Mouse (Mus musculus) heart, embryonic 16.5 days (tissue): ENCODE results near the gene Klhl8. TPM values are rescaled to one million over a fixed set of nuclear protein-coding genes. Genes with fewer than 3 reads are reported as not detected.
A peak's percentile ranks its signal among the peaks of the same experiment; 100 is the strongest.

Experiments used
- ATAC-seq: fragments of 200-750 bp; cut with Nextera tagmentation; replicated peaks from 2 replicates; pipeline ENCODE4 v1.8.0; 2017; ENCODE audit warnings: moderate number of reproducible peaks; ENCODE audit not compliant: insufficient read depth, low FRiP score; ENCODE audit errors: extremely low read depth
- H3K27ac ChIP-seq: fragments of 300-500 bp; sonication (generic); 2 replicates; pipeline ENCODE4 v1.5.1; 2014; ENCODE audit warnings: mild to moderate bottlenecking, low read length, control low read depth, moderate library complexity
- H3K27me3 ChIP-seq: fragments of 300-500 bp; sonication (generic); 2 replicates; pipeline ENCODE4 v1.6.1; 2014; ENCODE audit warnings: low read length, mixed read lengths; ENCODE audit not compliant: control insufficient read depth, insufficient read depth
- H3K36me3 ChIP-seq: fragments of 300-500 bp; sonication (generic); 2 replicates; pipeline ENCODE4 v1.6.1; 2014; ENCODE audit not compliant: control insufficient read depth, insufficient read depth
- H3K4me1 ChIP-seq: fragments of 300-500 bp; sonication (generic); 2 replicates; pipeline ENCODE4 v1.6.1; 2014; ENCODE audit warnings: low read length, mixed read lengths; ENCODE audit not compliant: control insufficient read depth, insufficient read depth
- H3K4me2 ChIP-seq: fragments of 300-500 bp; sonication (generic); 2 replicates; pipeline ENCODE4 v1.6.1; 2014; ENCODE audit warnings: low read depth, mild to moderate bottlenecking, control low read depth, low read length
- H3K4me3 ChIP-seq: fragments of 300-500 bp; sonication (generic); 2 replicates; pipeline ENCODE4 v1.5.1; 2014; ENCODE audit warnings: mild to moderate bottlenecking, control low read depth, low read length
- H3K9ac ChIP-seq: fragments of 300-500 bp; sonication (generic); 2 replicates; pipeline ENCODE4 v1.6.1; 2014; ENCODE audit warnings: low read length, control low read depth
- H3K9me3 ChIP-seq: fragments of 300-500 bp; sonication (generic); replicated peaks from 2 replicates; pipeline ENCODE4 v1.6.1; 2016; ENCODE audit warnings: low read length; ENCODE audit not compliant: control insufficient read depth
- WGBS: fragments of 180-500 bp; shearing (Covaris S2); extraction: QIAGEN DNeasy Blood & Tissue Kit; methylation state at CpG from one replicate; pipeline ENCODE4 v1.1.7; 2014; 5-methylcytosine and 5-hydroxymethylcytosine counted together
- polyA plus RNA-seq: library from polyadenylated mRNA; unstranded; fragments of >200 nt; fragmentation: Nextera tagmentation; extraction: Ambion mirVana; gene quantifications from 2 replicates; pipeline ENCODE4 v1.2.1, GENCODE M21; 2015

Gene Klhl8
- polyA plus RNA-seq, 1 experiment from 2014 or later, result 13.8 TPM

DNA sequence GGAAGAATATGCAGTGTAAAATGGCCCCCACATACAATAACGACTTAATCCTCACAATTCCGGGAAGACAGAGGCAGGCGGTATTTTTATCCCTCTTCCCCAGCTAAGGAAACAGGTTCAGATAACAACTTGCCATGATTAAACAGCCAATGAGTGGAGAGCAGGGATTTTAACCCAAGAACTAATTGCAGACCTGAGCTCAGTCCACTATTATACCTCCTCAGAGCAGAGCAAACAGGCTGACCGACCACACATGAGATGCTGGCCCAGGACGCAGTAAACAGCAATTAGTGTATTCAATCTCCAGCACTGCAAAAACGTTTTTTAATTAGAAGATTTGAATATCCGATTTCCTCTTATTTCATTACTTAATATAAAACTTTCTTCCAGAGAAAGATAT lies 2.2 kb downstream of the Klhl8 start:
- Histone ChIP-seq H3K9me3 (no peaks in the 10 kb centered on the region), H3K4me3 (no peak overlapping the region), H3K4me2 (peak overlapping the region; percentile 5; the same call in 1 of the 2 replicates), H3K27me3 (no peaks in the 10 kb centered on the region), H3K9ac (no peak overlapping the region), H3K27ac (no peak overlapping the region; the same call in 1 of the 2 replicates), H3K4me1 (peaks cover 23% of the 10 kb centered on the region), H3K36me3 (no peaks in the 10 kb centered on the region)
- no peak for ATAC-seq
- 44% methylated on average over 7 of the region's 7 CpGs for WGBS

DNA sequence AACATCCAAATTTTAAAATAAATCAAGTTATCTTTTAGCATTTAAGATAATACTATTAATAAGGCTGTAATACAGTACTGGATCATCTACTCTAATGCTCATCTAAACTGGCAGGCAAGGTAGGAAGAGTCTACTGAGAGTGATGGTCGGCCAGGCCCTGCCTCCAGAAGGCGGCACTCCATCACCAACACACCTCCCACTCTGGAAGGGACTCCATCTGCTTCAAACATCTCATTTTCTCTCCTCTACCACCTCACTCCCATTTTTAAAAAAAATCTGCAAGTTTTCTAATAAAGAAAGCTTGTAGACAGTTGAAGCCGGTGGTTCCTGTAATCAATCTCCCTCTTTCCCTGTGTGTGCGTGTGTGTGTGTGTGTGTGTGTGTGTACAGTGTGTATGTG lies 3.2 kb downstream of the Klhl8 start:
- Histone ChIP-seq H3K9me3 (no peaks in the 10 kb centered on the region), H3K4me1 (peaks cover 23% of the 10 kb centered on the region), H3K27me3 (no peaks in the 10 kb centered on the region), H3K4me2 (no peak overlapping the region), H3K4me3 (no peak overlapping the region), H3K36me3 (no peaks in the 10 kb centered on the region), H3K27ac (no peak overlapping the region), H3K9ac (no peak overlapping the region)
- ATAC-seq, result no peak
- WGBS, result 72% methylated on average over 4 of the region's 4 CpGs

DNA sequence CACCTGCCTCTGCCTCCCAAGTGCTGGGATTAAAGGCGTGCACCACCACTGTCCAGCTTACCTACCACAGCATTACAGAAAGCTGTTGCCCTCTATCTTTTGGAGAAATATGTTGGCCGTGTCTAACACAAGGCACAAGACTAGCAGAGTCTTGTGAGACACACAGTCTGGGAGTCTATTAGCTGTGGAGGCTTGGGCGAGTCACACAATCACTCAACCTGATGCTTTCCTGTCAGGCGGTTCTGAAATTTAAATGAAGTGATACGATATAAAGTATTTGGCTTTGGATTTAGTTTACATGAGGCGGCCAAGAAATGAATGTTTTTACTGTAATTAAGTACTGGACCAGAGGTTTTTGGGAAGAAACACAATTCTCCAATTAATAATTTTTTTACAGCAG lies 4.9 kb downstream of the Klhl8 start:
- H3K4me2 ChIP-seq, result no peak overlapping the region
- 79% methylated on average over 6 of the region's 6 CpGs for WGBS
- H3K9ac ChIP-seq, result no peak overlapping the region
- peaks cover 20% of the 10 kb centered on the region for H3K4me1 ChIP-seq
- H3K27ac ChIP-seq, result no peak overlapping the region
- ATAC-seq, result no peak
- H3K4me3 ChIP-seq, result no peak overlapping the region
- H3K9me3 ChIP-seq, result no peaks in the 10 kb centered on the region
- no peaks in the 10 kb centered on the region for H3K36me3 ChIP-seq
- no peaks in the 10 kb centered on the region for H3K27me3 ChIP-seq

DNA sequence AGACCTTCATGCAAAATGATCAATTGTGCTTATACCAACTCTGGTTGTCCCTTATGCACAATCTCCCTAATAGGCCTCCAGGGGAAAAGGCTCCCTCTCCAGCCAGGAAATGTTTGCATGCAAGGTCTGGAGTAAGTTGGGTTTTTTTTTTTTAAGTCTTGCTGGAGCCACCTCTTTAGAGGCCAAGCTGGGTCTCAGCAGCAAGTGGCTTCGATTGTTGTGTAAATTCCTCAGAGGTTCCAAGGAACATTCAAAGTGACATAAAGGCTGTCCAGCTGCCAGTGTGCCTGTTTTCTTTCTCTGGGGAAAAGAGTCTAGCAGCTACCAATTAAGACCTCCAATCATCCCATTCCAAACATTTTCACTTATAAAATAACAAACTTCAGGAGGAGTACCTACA lies 12.7 kb downstream of the Klhl8 start:
- H3K4me3 ChIP-seq, result no peak overlapping the region
- WGBS, result 23% methylated on average over 1 of the region's 1 CpGs
- ATAC-seq, result no peak
- no peak overlapping the region for H3K9ac ChIP-seq
- no peak overlapping the region for H3K27ac ChIP-seq
- no peaks in the 10 kb centered on the region for H3K4me1 ChIP-seq
- H3K27me3 ChIP-seq, result no peaks in the 10 kb centered on the region
- H3K4me2 ChIP-seq, result no peak overlapping the region
- no peaks in the 10 kb centered on the region for H3K9me3 ChIP-seq
- no peaks in the 10 kb centered on the region for H3K36me3 ChIP-seq

DNA sequence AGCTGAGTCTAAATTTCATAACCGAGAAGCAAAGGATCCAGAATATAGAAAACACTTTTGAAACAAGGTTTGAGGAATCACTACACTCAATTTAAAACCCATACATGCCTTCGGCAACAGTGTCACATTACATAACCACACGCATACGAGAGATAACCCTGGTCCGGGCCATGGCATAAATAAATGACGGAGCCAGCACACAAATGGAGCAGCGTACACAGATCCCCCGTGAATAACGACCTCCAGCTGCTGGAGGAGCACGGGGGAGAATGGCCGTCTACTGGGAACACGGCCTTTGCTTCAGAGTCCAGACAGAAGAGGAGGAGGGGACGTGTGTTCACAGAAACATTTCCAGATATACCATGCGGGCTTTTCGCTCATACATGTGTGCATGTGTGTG lies 21.3 kb downstream of the Klhl8 start:
- H3K36me3 ChIP-seq, result no peaks in the 10 kb centered on the region
- H3K9ac ChIP-seq, result no peak overlapping the region
- no peaks in the 10 kb centered on the region for H3K27me3 ChIP-seq
- H3K9me3 ChIP-seq, result no peaks in the 10 kb centered on the region
- no peak overlapping the region for H3K27ac ChIP-seq
- 78% methylated on average over 15 of the region's 15 CpGs for WGBS
- no peak overlapping the region for H3K4me2 ChIP-seq
- H3K4me3 ChIP-seq, result no peak overlapping the region
- H3K4me1 ChIP-seq, result no peaks in the 10 kb centered on the region
- no peak for ATAC-seq

DNA sequence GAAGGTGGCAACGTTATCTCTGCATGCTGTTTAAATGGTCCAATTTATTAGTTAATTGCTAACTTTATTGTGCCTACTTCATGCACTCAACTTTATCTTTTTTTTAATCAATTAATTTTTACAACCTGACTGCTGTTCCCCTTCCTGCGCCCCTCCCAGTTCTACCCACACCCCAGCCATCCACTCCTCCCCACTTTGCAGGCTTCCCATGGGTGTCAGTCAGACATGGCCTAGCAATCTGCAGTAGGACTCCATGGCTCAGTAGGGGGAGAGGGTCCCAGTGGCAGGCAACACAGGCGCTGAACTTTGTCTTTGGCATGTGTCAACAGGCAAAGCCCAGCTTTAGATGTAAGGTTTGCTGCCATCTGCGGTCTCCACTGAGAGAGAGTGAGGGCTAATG lies 47.3 kb downstream of the Klhl8 start:
- H3K4me3 ChIP-seq, result no peak overlapping the region
- no peaks in the 10 kb centered on the region for H3K27me3 ChIP-seq
- no peak overlapping the region for H3K27ac ChIP-seq
- H3K9ac ChIP-seq, result no peak overlapping the region
- H3K36me3 ChIP-seq, result peaks cover 18% of the 10 kb centered on the region
- H3K9me3 ChIP-seq, result no peaks in the 10 kb centered on the region
- 0 out of 2 replicates have a peak, but pooled peaks cover 2% of the 10 kb centered on the region for H3K4me1 ChIP-seq
- no peak overlapping the region for H3K4me2 ChIP-seq
- no peak for ATAC-seq
- WGBS, result 87% methylated on average over 4 of the region's 4 CpGs

DNA sequence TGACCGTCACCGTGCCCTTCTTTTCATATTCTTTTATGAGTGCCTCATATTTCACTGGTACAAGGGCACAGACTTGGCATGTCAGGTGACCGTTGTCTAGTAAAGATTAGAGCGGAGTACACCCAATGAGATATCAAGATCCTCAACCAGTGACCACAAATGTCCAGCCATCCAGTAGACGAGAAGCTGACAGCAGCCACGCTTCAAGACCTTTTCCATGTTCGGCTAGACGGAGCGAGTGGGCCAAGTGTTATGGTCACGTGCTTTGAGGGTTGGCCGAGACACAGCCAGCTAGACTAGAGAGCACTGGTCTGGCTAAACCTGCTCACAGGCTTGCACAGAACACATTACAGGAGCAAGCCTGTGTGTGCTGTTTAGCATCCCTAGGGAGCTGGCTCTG lies 50.4 kb downstream of the Klhl8 start:
- Histone ChIP-seq H3K27ac (no peak overlapping the region), H3K9ac (no peak overlapping the region), H3K4me2 (no peak overlapping the region), H3K36me3 (peaks cover 7% of the 10 kb centered on the region), H3K4me3 (no peak overlapping the region), H3K4me1 (0 out of 2 replicates have a peak, but pooled peaks cover 2% of the 10 kb centered on the region), H3K9me3 (no peaks in the 10 kb centered on the region), H3K27me3 (no peaks in the 10 kb centered on the region)
- WGBS, result 84% methylated on average over 11 of the region's 11 CpGs
- no peak for ATAC-seq

DNA sequence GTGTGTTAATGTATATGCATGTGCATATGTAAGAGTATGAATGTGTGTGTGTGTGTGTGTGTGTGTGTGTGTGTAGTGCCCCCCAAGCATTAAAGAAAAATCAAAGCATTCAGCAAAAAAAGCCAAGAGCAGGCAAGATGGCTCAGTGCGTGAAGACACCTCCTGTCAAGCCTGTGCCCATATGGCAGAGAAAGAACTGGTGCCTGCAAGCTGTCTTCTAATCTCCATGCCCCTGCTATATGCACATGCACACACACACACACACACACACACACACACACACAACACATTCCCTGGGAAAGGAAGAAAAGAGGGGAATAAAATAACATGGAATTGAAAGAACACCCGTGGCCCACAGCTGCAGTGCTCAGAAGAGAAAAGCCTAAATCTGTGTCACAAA lies 53.9 kb downstream of the Klhl8 start:
- H3K9me3 ChIP-seq, result no peaks in the 10 kb centered on the region
- H3K4me1 ChIP-seq, result peaks cover 7% of the 10 kb centered on the region
- H3K4me3 ChIP-seq, result no peak overlapping the region
- H3K27ac ChIP-seq, result no peak overlapping the region
- no peak overlapping the region for H3K9ac ChIP-seq
- H3K27me3 ChIP-seq, result no peaks in the 10 kb centered on the region
- no peak for ATAC-seq
- 86% methylated on average over 2 of the region's 2 CpGs for whole genome bisulfite sequencing
- peaks cover 2% of the 10 kb centered on the region for H3K36me3 ChIP-seq
- no peak overlapping the region for H3K4me2 ChIP-seq

DNA sequence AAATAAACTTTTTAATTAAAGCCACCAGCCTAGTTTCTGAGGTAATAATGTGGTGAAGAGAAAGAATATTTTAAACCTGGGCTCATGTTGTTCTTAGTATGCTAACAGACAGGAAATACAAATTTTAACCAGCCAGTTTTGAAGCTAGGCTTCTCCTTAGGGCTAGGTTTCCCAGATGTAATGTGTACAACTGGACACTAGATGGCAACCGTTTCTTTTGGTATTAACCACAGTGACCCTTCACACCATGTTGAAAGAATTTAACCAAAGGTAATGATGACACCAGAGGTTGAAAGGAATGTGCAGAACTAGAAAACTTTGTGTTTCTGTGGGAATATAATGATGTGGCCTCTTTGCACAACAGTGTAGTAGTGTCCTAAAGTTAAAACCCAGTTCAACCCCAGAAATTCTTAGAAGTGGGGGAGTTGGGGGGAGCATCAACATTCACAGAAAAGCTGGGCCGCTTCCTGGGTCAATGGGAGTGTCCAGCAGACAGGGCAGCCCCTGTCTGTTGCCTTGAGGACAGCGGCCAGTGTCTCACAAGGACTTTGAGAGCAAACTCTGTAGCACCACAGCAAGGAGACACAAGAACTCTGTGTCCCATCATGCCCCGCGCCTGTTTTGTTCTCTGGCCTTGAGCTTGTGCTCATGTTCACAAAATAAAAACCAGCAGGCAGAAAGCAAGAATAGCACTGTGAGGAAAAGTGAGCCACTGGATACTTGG lies 54.6 kb downstream of the Klhl8 start:
- Histone ChIP-seq H3K9ac (no peak overlapping the region), H3K9me3 (no peaks in the 10 kb centered on the region), H3K36me3 (peaks cover 9% of the 10 kb centered on the region), H3K4me3 (no peak overlapping the region), H3K4me2 (no peak overlapping the region), H3K27me3 (no peaks in the 10 kb centered on the region), H3K27ac (no peak overlapping the region), H3K4me1 (peaks cover 7% of the 10 kb centered on the region)
- WGBS, result 60% methylated on average over 5 of the region's 5 CpGs
- no peak for ATAC-seq
